Mouse (Mus musculus): Measurements from ENCODE around the gene Immp2l. TPM values are rescaled to one million over a fixed set of nuclear protein-coding genes. Genes with fewer than 3 reads are reported as not detected.

Immp2l gene
- polyA plus RNA-seq, 1 experiment from 2014 or later, result 20.5 TPM

DNA sequence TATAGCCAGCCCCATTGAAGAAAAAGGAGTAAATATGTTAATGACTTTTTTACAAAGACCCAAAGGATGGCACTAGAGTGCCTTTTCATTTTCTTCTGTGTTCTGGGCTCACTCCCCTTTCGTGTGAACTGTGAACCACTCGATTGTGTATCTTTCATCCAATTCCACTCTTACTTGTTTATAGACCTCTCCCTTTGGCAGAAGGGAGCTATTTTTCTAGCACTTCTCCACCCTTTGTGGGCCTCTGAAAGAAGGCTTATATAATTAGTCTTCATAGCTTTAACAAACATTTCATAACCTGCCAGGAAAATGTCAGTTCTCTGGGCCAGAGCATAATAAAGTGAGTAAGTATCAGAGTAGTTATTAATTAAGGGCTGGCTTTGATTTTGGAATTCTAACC, 327.4 kb downstream of the Immp2l start:
- no peak for DNase-seq (ENCODE audit: low spot score)
- no peak overlapping the region for H3K4me2 ChIP-seq (ENCODE audit: low read length)
- no peaks in the 10 kb centered on the region for H3K9me3 ChIP-seq (ENCODE audit: control insufficient read depth, low read length)
- H3K9ac ChIP-seq (ENCODE audit: low read length), result no peak overlapping the region
- H3K4me1 ChIP-seq (replicated peaks; ENCODE audit: control insufficient read depth, insufficient read depth, low read length), result no peaks in the 10 kb centered on the region
- H3K36me3 ChIP-seq (ENCODE audit: control insufficient read depth, insufficient read depth, low read length), result no peaks in the 10 kb centered on the region
- no peak overlapping the region for H3K4me3 ChIP-seq (ENCODE audit: low read depth, low read length)
- ATAC-seq (replicated peaks; ENCODE audit: low FRiP score, low TSS enrichment, low read depth), result no peak
- 39% methylated on average over 2 of the region's 2 CpGs for WGBS
- no peaks in the 10 kb centered on the region for H3K27me3 ChIP-seq (replicated peaks; ENCODE audit: control insufficient read depth, insufficient read depth, low read length)
- H3K27ac ChIP-seq (ENCODE audit: low read depth), result no peak overlapping the region

DNA sequence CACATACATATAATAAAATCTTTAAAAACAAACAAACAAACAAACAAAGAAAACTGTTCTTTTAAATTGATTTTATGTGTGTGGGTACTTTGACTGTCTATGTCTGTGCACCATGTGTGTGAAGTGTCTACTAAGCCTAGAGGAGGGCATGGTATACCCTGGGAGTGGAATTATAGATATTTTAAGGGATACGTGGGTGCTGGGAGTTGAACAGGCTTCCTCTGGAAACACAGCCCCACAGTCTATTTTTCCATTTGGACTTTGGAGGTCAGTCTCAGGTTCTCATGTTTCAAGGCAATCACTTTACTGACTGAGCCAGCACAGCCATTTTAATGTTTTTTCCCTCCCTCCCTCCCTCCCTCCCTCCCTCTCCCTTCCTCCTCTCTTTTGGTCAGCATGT, 331.0 kb downstream of the Immp2l start:
- no peaks in the 10 kb centered on the region for H3K9me3 ChIP-seq (ENCODE audit: control insufficient read depth, low read length)
- no peaks in the 10 kb centered on the region for H3K27me3 ChIP-seq (replicated peaks; ENCODE audit: control insufficient read depth, insufficient read depth, low read length)
- H3K9ac ChIP-seq (ENCODE audit: low read length), result no peak overlapping the region
- no peak overlapping the region for H3K4me2 ChIP-seq (ENCODE audit: low read length)
- no peaks in the 10 kb centered on the region for H3K36me3 ChIP-seq (ENCODE audit: control insufficient read depth, insufficient read depth, low read length)
- H3K4me1 ChIP-seq (replicated peaks; ENCODE audit: control insufficient read depth, insufficient read depth, low read length), result no peaks in the 10 kb centered on the region
- WGBS, result 67% methylated on average over 1 of the region's 1 CpGs
- no peak overlapping the region for H3K27ac ChIP-seq (ENCODE audit: low read depth)
- no peak overlapping the region for H3K4me3 ChIP-seq (ENCODE audit: low read depth, low read length)
- ATAC-seq (replicated peaks; ENCODE audit: low FRiP score, low TSS enrichment, low read depth) (no peak), DNase-seq (ENCODE audit: low spot score) (no peak)

DNA sequence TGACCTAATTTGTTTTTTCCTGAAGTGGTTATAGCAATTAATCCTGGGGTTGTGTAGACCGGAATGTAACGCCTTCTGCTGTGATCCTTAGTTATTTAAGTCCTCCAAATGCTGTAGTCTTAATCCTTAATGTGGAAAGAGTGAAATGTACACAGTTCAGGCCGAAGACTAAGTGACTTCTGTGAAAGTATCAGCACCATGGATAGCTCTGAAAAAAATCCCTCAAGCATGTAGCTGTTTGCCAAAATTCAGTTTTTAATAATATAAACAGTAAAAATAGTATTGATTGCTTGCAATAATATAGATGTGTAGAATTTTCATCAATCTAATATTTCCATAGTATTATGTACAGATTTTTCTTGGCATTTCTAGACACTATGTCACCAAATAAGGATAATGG, 332.1 kb downstream of the Immp2l start:
- DNase-seq (ENCODE audit: low spot score), result no peak
- WGBS, result 57% methylated on average over 3 of the region's 3 CpGs
- Histone ChIP-seq H3K27ac (ENCODE audit: low read depth) (no peak overlapping the region), H3K4me1 (replicated peaks; ENCODE audit: control insufficient read depth, insufficient read depth, low read length) (no peaks in the 10 kb centered on the region), H3K9ac (ENCODE audit: low read length) (no peak overlapping the region), H3K4me2 (ENCODE audit: low read length) (no peak overlapping the region), H3K9me3 (ENCODE audit: control insufficient read depth, low read length) (no peaks in the 10 kb centered on the region), H3K4me3 (ENCODE audit: low read depth, low read length) (no peak overlapping the region), H3K36me3 (ENCODE audit: control insufficient read depth, insufficient read depth, low read length) (no peaks in the 10 kb centered on the region), H3K27me3 (replicated peaks; ENCODE audit: control insufficient read depth, insufficient read depth, low read length) (no peaks in the 10 kb centered on the region)
- no peak for ATAC-seq (replicated peaks; ENCODE audit: low FRiP score, low TSS enrichment, low read depth)

DNA sequence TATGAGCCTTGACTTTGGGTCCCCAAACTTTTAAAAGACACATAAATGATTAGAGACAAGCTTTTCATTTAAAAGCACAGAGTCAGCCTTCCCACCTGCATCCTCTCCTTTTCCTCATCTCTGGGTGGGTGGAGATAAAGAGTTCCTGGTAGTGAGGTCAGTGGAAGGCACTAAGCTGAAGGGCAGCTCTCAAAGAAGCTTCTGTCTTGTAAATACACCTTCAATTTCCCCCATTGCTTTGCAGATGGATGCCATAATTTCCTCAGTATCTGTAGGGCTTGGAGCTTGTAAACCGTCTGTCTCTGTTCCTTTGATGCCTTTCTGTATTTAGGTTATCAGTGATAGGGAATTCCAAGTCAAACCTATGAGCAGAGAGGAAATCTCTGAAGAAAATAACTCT, 362.8 kb downstream of the Immp2l start:
- Histone ChIP-seq H3K9ac (ENCODE audit: low read length) (no peak overlapping the region), H3K36me3 (ENCODE audit: control insufficient read depth, insufficient read depth, low read length) (no peaks in the 10 kb centered on the region), H3K4me1 (replicated peaks; ENCODE audit: control insufficient read depth, insufficient read depth, low read length) (no peaks in the 10 kb centered on the region), H3K4me2 (ENCODE audit: low read length) (no peak overlapping the region), H3K27ac (ENCODE audit: low read depth) (no peak overlapping the region), H3K9me3 (ENCODE audit: control insufficient read depth, low read length) (no peaks in the 10 kb centered on the region), H3K4me3 (ENCODE audit: low read depth, low read length) (no peak overlapping the region), H3K27me3 (replicated peaks; ENCODE audit: control insufficient read depth, insufficient read depth, low read length) (no peaks in the 10 kb centered on the region)
- DNase-seq (ENCODE audit: low spot score), result no peak
- WGBS, result 56% methylated on average over 1 of the region's 1 CpGs
- ATAC-seq (replicated peaks; ENCODE audit: low FRiP score, low TSS enrichment, low read depth), result no peak

DNA sequence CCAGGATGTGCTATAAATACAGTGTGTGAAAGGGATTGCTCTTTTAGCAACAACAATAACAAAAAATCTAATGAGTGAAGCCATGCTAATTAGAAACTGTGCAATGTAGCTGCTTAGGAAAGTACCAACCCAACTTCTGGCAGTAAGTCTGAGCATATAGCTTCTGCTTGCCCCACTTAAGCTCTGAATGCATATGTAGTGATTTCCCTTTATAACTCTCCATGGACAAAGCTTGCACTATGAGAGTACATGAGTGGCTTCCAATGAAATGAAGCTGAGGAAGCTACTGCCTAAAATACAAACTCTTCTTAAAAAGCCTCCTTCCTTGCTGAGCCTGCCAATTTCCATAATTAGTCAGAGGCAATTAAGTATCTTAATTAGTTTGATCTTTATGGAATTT, 370.3 kb downstream of the Immp2l start:
- DNase-seq (ENCODE audit: low spot score), result no peak
- no peaks in the 10 kb centered on the region for H3K9me3 ChIP-seq (ENCODE audit: control insufficient read depth, low read length)
- no peak overlapping the region for H3K9ac ChIP-seq (ENCODE audit: low read length)
- no peaks in the 10 kb centered on the region for H3K36me3 ChIP-seq (ENCODE audit: control insufficient read depth, insufficient read depth, low read length)
- H3K4me2 ChIP-seq (ENCODE audit: low read length), result no peak overlapping the region
- H3K4me1 ChIP-seq (replicated peaks; ENCODE audit: control insufficient read depth, insufficient read depth, low read length), result no peaks in the 10 kb centered on the region
- no peak overlapping the region for H3K27ac ChIP-seq (ENCODE audit: low read depth)
- no peak for ATAC-seq (replicated peaks; ENCODE audit: low FRiP score, low TSS enrichment, low read depth)
- H3K4me3 ChIP-seq (ENCODE audit: low read depth, low read length), result no peak overlapping the region
- H3K27me3 ChIP-seq (replicated peaks; ENCODE audit: control insufficient read depth, insufficient read depth, low read length), result no peaks in the 10 kb centered on the region

GRCm38 (mm10) chr12:41401136-41401535, 377.2 kb downstream of the Immp2l start:
- ATAC-seq (replicated peaks; ENCODE audit: low FRiP score, low TSS enrichment, low read depth), result no peak
- H3K27ac ChIP-seq (ENCODE audit: low read depth), result no peak overlapping the region
- H3K4me3 ChIP-seq (ENCODE audit: low read depth, low read length), result no peak overlapping the region
- no peak for DNase-seq (ENCODE audit: low spot score)
- no peak overlapping the region for H3K4me2 ChIP-seq (ENCODE audit: low read length)
- H3K27me3 ChIP-seq (replicated peaks; ENCODE audit: control insufficient read depth, insufficient read depth, low read length), result no peaks in the 10 kb centered on the region
- no peak overlapping the region for H3K9ac ChIP-seq (ENCODE audit: low read length)
- no peaks in the 10 kb centered on the region for H3K4me1 ChIP-seq (replicated peaks; ENCODE audit: control insufficient read depth, insufficient read depth, low read length)
- no peaks in the 10 kb centered on the region for H3K9me3 ChIP-seq (ENCODE audit: control insufficient read depth, low read length)
- H3K36me3 ChIP-seq (ENCODE audit: control insufficient read depth, insufficient read depth, low read length), result no peaks in the 10 kb centered on the region
- 98% methylated on average over 1 of the region's 1 CpGs for WGBS

- no peak overlapping the region for H3K9ac ChIP-seq (ENCODE audit: low read length)
- H3K4me1 ChIP-seq (replicated peaks; ENCODE audit: control insufficient read depth, insufficient read depth, low read length), result no peaks in the 10 kb centered on the region
- no peak overlapping the region for H3K4me3 ChIP-seq (ENCODE audit: low read depth, low read length)
- no peaks in the 10 kb centered on the region for H3K9me3 ChIP-seq (ENCODE audit: control insufficient read depth, low read length)
- no peak overlapping the region for H3K27ac ChIP-seq (ENCODE audit: low read depth)
- WGBS, result 62% methylated on average over 3 of the region's 3 CpGs
- H3K27me3 ChIP-seq (replicated peaks; ENCODE audit: control insufficient read depth, insufficient read depth, low read length), result no peaks in the 10 kb centered on the region
- DNase-seq (ENCODE audit: low spot score), result no peak
- no peak overlapping the region for H3K4me2 ChIP-seq (ENCODE audit: low read length)
- ATAC-seq (replicated peaks; ENCODE audit: low FRiP score, low TSS enrichment, low read depth), result no peak
- no peaks in the 10 kb centered on the region for H3K36me3 ChIP-seq (ENCODE audit: control insufficient read depth, insufficient read depth, low read length)
Measured at GRCm38 (mm10) chr12:41401923-41402322, 378.0 kb downstream of the Immp2l start.

GRCm38 (mm10) chr12:41409431-41409830, 385.5 kb downstream of the Immp2l start:
- Histone ChIP-seq H3K9ac (ENCODE audit: low read length) (no peak overlapping the region), H3K27me3 (replicated peaks; ENCODE audit: control insufficient read depth, insufficient read depth, low read length) (no peaks in the 10 kb centered on the region), H3K36me3 (ENCODE audit: control insufficient read depth, insufficient read depth, low read length) (no peaks in the 10 kb centered on the region), H3K4me1 (replicated peaks; ENCODE audit: control insufficient read depth, insufficient read depth, low read length) (peaks cover 8% of the 10 kb centered on the region; the same call in 1 of the 2 replicates), H3K4me3 (ENCODE audit: low read depth, low read length) (no peak overlapping the region), H3K27ac (ENCODE audit: low read depth) (no peak overlapping the region), H3K9me3 (ENCODE audit: control insufficient read depth, low read length) (no peaks in the 10 kb centered on the region), H3K4me2 (ENCODE audit: low read length) (no peak overlapping the region)
- WGBS, result 24% methylated on average over 3 of the region's 3 CpGs
- no peak for DNase-seq (ENCODE audit: low spot score)
- ATAC-seq (replicated peaks; ENCODE audit: low FRiP score, low TSS enrichment, low read depth), result no peak

- Histone ChIP-seq H3K4me2 (ENCODE audit: low read length) (no peak overlapping the region), H3K9ac (ENCODE audit: low read length) (no peak overlapping the region), H3K36me3 (ENCODE audit: control insufficient read depth, insufficient read depth, low read length) (no peaks in the 10 kb centered on the region), H3K4me3 (ENCODE audit: low read depth, low read length) (no peak overlapping the region), H3K4me1 (replicated peaks; ENCODE audit: control insufficient read depth, insufficient read depth, low read length) (no peaks in the 10 kb centered on the region; the same call in 1 of the 2 replicates), H3K27me3 (replicated peaks; ENCODE audit: control insufficient read depth, insufficient read depth, low read length) (no peaks in the 10 kb centered on the region), H3K27ac (ENCODE audit: low read depth) (no peak overlapping the region), H3K9me3 (ENCODE audit: control insufficient read depth, low read length) (no peaks in the 10 kb centered on the region)
- ATAC-seq (replicated peaks; ENCODE audit: low FRiP score, low TSS enrichment, low read depth) (no peak), DNase-seq (ENCODE audit: low spot score) (no peak)
Measured at GRCm38 (mm10) chr12:41416635-41417034, 392.7 kb downstream of the Immp2l start.

All from intestine, embryonic 14.5 days (tissue).